Mouse (Mus musculus) c-Kit-positive CD71-positive TER-119-positive erythroid progenitor cells, embryonic 14.5 days (primary cell): ENCODE results near the gene Mthfr.

Source experiments
- DNase-seq: peaks from one replicate; pipeline ENCODE4 v3.0.0-alpha.2; 2013; ENCODE audit warnings: low spot score

The Mthfr gene

DNA sequence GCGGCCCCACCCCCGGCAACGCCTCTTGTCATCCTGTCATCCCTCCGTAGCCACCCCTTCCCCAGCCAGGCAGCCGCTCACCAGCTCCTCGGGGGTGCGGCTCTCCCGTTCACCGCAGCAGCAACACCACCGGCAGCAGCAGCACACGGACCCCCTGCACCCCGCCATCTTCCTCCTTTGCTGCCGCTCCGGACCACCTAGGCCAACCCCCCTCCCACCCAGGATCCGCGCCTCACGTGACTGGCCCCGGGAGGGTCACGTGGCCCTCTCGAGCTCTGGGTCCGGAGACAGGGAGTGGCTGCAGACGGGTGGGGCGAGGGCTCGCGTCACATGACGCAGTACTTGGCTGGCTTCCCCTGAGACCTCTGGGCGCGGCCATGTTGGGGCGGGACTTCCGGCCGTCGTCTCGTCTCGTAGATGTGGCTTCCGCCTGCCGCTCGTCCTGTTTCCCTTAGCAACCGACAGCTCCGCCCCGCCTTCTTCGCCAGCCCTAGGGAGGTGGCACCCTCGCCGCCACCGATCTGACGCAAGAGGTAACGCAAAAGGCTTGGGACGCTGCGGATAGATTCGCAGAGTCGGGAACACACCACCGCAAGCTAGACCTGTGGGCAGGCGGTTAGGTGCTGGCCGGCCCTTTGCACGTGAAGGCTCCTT lies at the start of gene Mthfr, which contains the start of gene Clcn6:
TSS of gene Mthfr (plus strand) at position 478 of the 654 bp plus-strand sequence.
TSS of gene Clcn6 (minus strand) at position 222 of the 654 bp plus-strand sequence.
- DNase-seq, result peak; percentile 98

DNA sequence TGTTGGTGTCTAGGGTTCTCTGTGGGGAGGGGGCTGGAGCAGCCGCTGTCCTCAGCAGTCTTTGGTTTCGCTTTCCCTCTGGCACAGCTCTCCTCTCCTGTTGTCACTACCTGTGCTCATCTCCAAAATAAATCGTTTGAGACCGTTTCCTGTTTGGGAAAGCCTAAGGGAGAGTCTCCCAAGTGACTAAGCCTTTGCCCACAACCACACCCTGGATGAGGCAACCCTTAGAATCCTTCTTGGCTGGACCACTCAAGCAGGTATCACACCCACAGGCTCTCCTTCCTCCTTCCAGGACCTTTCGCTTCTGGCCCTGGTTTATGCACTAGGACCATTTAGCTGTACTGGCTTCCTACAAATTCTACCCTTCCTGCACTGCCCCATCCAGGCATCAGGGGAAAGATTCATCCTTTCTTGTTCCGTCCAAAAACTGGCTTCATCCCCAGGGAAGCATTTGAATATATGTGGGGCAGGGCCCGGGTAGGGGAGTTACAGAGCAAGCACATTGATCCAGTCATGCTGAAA lies 45.2 kb upstream of the Mthfr start:
- no peak for DNase-seq

DNA sequence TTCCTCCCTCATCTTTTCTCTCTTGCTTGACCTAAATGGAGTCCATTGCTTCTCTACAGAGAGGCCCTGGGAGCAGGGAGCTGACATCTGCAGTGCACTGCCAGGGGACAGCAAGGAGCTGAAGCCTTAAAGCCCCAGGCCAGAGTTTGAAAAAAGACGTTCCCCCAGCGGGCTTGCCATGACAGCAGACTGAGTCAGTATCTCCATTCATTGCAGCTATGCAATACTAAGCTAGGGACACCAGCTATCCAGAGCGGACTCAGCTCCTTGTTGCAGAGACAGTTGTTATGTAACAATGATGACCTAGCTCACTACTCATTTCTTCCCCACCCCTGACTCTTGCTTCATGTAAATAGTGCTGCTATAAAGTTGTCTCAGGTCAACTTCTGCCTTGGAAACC lies 43.6 kb upstream of the Mthfr start:
- DNase-seq, result no peak

DNA sequence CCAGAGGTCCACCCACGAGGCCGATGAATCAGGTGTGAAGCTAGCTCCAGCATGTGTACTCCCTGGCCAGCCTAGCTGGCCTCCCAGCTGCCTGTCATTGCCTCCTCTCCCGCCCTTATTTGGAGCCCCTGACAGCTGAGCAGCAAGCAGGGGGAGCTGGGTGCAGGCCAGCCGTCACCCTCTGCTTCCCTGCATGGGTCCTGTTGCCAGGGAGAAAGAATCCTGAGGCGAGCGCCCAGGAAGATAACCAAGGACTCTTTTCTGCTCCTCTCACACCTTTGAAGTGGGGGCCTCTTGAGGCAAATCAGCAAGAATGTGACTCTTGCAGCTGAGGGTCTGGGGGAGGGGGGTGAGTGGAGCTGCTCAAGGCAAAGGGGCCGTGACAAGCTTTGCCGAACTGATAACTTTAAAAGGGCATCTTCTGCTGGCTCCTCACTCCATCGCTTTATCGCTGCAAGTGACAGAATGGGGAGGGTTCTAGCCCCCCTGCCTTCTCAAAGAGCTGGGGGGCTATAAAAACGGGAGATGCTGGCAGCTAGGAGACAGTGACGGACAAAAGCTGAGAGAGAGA lies 38.6 kb upstream of the Mthfr start, which contains the start of gene Nppa:
TSS of gene Nppa (plus strand) at position 521 of the 571 bp plus-strand sequence.
- no peak for DNase-seq

DNA sequence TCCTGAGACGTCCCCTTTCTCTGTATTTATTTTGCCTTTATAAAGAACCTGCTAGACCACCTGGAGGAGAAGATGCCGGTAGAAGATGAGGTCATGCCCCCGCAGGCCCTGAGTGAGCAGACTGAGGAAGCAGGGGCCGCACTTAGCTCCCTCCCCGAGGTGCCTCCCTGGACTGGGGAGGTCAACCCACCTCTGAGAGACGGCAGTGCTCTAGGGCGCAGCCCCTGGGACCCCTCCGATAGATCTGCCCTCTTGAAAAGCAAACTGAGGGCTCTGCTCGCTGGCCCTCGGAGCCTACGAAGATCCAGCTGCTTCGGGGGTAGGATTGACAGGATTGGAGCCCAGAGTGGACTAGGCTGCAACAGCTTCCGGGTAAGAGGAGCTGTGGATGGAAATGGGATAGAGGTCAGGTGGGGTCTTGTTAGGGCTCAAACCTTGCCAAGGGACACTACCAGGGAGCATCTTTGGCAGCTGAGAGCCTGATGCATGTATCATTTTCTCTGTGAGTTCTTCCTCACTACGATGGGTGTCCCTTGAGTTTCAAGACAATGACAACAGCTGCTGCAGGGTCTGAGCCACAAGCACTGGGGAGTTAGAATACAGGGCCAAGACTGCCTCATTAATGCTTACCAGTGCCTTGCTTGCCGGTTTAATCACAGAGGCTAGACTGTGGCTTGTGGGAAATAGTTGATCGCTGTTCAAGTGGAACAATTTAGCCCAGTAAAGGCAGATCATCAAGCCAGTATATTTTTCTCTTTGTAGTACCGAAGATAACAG lies 37.7 kb upstream of the Mthfr start:
- DNase-seq, result no peak

DNA sequence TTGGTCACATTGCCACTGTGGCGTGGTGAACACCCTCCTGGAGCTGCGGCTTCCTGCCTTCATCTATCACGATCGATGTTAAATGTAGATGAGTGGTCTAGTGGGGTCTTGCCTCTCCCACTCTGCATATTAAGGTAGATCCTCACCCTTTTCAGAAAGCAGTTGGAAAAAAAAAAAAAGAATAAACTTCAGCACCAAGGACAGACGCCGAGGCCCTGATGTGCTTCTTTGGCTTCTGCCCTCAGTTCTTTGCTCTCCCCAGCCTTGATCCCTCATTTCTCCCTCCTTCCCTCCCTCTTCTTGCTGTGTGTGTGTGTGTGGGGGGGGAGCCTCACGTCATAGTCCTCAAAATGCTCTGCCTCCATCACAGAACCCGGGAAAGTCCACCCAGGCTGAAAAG lies 37.0 kb upstream of the Mthfr start:
- DNase-seq, result no peak

DNA sequence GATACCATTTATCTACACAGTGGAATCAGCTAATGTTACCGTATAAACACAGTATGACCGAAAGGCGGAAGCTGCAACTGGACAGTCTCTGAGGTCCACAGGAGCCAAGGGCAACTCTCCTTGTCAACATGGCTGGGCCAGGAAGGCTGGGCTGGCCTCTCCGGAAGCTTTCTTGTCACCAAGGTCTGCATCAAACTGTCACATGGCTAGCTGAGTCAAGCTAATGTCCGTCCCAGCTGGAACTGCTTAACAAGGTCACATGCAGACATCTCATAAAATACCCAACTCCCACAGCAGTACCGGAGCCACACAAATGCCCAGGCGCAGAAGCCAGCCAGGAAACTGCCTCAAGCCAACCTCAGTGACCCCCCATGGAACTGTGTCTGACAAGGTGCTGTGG lies 34.5 kb upstream of the Mthfr start:
- DNase-seq, result no peak

DNA sequence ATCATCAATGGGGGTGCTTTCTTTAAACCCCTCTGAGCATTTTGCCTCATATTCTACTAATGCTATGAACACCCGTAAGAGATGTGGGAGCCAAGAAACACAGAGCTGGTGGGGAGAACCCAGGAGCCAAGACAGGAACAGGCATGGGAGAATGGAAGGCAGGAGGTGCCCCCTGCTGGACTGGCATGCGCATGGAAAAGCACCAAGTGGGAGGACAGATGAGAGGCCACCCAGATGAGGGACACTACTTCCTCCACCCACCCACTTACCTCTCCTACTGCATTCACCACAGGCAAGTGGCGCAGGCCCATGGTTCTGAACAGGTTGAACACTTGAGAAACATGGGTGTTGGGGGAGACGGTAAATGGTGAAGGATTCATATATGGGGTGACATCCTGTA lies 30.5 kb upstream of the Mthfr start:
- DNase-seq, result no peak

DNA sequence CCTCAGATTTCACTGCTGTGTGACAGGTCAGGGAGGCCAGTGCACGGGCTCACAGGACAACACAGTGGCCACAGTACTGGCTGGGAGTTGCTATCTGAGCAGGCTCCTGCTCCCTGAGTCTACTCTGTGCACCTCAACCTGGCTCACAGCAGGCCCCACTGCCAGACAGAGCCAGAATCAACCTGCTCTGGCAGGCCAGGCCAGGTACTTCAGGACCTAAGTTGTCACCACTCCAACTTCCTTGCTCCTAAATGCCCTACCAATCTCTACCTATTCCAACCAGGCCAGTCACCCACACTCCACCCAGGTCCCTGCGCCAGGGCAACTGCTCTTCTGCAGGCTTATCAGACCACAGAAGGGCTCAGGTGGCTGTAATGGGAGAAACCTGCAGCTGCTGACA lies 29.2 kb upstream of the Mthfr start:
- DNase-seq, result no peak

DNA sequence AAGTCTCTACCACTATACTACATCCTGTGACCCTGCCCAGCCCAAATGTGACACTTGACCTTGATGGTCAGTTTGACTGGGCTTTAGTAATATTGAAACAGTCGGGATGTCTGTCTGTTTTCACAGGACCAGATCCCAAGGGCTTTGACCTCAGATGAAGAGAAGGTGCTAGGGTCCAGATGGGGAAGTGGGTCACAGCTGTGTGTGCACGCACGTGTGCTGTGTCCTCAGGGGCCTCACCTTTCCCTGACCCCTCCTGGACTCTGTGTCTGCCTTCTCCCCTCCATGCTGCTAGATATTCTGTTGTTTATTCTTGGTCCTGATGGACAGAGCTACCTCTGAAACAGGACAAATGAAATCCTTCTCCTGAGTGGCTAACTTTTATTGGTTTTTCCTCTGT lies 27.5 kb upstream of the Mthfr start:
- DNase-seq, result no peak

DNA sequence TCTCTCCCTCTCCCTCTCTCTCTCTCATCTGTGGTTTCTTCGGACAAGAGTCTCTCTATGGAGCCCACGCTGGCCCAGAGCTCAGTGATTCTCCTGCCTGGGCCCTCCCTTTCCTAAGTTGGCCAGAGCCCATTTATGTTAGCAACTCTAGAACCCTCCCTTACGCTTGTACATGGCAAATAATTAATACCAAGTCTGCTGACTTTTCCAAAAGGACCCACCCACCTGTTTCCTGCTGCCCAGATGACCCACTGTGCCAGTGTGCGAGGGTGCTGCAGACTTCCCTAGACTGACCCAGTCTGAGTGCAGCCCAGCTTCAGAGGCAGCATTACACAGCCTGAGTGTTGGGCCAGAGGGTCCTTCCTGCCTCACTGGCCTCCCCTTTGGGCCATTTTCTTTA lies 26.7 kb upstream of the Mthfr start:
- no peak for DNase-seq

DNA sequence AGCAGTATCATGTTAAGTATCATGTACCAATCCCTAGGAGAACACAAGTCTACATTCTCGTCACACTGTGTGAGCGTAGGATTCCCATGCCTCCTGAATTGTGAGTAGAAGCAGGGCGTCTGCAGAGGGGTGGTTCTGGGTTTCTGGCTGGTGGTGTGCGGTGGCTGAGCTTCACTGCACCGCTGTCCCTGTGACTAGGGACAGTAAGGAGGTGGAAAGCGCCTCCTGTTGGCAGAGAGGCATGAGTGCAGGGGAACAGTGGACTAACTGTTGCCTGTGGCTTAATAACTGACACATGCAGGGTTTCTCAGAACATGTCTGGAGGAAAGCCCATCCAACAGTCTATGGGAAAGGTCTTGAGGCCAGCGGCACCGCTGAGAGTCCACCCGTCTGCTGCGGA lies 23.5 kb upstream of the Mthfr start:
- DNase-seq, result no peak

DNA sequence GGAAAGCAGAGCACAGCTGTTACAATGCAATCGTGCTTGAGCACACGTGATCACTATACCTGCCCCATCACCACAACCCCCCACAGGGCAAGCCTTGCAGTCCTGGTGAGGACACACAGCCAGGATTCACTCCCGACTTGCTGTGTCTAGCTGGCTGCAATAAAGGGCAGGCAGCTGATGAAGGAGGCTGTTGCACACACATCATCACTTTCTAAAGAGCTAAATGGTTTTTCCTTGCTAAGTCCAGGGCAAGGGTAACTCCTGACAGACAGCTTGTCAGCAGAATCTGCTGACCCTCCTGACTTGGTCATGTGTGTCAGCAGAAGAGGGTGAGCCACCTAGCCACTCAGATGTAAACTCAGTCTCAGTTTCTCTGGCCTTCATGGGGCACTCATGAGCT lies 21.9 kb upstream of the Mthfr start:
- no peak for DNase-seq

DNA sequence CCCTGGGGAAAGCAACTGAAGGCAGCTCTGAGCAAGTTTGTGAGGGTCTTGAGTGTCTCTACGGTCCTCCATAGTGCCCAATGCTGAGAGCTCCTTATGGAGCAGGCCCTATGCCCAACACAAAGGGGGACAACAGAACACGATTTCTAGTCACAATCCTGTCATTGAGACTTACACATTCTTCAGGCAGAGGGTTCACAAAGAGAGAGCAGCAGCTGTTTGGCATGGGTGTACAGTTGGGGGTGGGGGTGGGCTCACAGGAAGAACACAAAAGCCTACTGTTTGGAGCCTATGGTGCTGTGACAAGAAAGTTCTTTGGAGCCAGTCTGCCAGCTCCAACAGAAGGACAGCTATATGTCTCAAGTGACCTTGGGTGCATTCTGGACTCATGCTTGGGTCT lies 20.5 kb upstream of the Mthfr start:
- DNase-seq, result no peak

DNA sequence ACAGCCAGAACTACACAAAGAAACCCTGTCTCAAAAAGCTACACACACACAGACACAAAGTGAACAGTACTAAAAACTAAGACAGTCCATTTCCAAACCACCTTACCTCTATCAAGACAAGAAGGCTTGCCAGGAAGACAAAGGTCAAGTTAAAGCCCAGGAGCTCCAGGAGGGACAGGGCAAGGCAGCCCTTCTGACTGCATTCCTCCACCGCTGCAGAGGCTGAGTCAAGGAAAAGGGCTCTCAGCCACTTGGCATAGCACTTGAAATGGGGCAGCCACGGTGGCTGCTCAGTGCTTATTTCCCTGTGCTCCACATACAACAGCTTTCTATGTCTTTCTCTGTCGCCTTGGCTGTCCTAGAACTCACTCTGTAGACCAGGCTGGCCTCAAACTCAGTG lies 14.9 kb upstream of the Mthfr start:
- DNase-seq, result no peak

DNA sequence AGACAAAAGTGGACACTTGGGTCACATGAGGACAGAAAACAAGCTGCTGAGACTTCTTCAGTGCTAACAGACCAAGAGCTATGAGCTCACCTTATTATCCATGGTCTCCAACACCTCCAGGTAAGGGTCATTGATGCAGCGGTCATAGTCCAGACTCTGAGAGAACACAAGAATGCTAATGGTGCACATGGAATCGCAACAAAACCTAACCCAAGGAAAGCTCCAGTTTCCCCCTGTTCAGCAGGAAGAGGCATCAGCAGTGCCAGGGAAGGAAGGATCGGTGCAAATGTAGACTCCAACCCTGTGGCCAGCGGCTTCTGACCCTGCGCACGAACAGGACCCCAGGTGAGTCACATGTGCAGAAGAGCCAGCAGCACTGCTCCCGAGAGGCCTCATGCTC lies 9.6 kb upstream of the Mthfr start:
- DNase-seq, result no peak

DNA sequence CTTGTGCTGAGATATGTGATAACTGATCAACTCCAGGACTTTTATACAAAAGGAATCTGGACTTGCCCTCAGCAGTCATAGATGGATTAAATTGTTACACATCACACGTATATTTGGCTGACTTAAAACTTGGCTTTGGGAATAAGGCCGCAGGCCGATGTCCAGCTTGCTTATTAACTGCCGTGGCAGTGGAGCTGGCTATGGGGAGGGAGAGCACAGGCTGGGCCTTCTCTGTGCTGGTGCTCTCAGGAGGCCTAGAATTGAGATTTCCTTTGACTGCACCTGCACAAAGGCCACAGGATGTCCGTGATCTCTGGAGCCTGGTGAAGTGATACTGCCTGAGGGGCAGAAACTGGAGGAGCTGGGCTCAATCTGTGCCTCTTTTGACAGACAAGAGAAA lies 8.4 kb upstream of the Mthfr start:
- no peak for DNase-seq

DNA sequence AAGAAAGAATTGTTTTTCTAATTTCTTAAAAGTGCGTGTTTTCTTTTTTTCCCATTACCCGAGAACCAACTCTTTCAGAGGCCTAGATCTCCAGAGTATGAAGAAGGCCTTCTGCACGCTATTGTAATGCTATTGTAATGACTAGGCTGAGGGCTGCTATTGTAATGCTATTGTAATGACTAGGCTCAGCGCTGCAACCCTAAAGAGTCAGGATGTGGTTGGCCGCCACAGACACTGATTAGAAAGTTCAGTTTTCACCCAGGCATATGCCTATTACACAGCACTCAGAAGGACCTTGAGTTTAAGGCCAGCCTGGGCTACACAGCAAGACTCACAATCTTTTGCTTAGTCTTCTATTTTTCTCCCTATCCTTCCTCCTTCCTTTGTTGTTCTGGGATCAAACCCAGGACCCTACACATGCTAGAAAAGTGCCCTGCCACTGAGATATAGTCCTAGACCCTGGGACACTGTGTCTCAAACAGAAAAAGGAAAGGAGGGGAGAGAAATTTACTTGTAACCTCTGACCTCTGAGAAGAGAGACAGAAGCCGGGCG lies 4.9 kb upstream of the Mthfr start:
- no peak for DNase-seq

DNA sequence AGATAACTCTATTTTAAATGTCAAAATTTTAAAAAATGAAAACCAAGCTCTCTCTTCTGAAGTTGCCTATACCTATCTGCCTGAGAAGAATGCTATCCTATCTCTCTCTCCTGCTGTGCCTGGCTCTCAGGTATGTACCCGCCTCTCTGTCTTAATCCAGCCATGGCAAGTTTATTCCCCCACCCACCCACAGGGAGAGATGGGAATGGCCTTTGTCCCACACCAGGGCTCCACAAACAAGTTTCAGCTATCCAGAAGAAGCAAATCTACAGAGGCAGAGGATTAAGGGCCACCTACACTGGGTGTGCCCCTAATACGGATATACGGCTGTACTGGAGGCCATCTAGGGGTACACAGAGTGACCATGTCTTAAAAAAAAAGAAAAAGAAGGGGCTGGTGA lies 3.4 kb upstream of the Mthfr start:
- no peak for DNase-seq

DNA sequence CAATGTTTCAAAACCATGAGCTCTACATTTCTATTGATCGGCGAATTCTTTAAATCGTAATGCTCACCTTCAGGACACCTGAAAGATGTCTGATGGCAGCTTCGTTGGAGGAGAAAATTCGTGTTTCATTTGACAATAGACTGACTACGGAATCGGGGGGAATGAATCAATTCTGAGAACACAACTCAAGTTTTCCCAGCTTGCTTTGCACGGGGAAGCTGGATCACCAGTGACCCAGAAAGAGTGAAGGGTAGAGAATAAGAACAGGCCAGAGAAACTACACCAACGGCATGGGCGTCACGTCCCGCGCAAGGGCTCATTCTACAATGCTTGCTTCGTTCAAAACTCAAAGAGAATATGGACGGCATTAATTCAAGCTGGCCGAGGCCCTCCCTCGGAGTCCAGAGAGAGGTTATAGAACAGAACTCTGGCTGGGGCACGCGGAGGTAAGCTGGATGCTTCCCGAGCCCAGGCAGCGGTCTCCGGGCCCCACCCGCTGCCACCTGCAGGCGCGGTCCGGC lies 738 bp upstream of the Mthfr start:
- DNase-seq, result no peak

DNA sequence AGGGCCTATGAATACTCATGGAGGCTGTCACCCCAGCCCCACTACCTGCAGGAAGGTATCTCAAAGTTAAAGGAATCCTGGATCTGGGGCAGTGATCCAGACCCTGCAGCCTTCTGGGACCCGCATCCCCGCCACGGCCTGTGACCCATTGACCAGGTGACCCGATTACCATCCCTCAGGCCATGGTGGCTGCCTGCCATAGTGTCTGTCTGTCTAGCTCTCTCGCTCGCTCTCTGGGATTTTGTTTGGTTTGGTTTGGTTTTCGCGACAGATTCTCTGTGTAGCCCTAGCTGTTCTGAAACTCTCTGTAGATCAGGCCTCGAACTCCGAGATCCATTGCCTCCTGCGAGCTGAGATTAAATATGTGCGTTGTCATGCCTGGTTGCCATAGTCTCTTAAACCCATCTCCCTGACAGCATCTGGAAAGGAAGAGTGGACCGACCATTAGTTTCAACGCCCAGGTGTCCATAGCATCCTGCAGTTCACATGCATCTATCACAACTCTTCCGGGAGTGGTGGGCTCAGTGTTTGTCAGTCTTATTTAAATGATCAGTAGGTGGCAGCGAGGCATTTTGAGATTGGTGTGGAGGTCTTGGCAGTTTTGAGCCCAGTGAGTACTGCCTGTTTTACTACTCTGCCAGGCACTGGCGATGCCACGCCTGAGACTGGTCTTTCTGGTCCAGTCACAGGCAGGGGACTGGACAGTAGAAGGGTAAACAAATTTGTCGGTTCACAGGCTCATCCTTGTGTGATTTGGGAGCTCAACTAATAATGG lies 564 bp downstream of the Mthfr start:
- DNase-seq, result peak; percentile 54
